Mouse (Mus musculus): ENCODE measurements around the gene Cfap61.

Gene Cfap61

GRCm38 (mm10) chr2:146109921-146110320 lies 175.3 kb downstream of the Cfap61 start:
- in situ Hi-C loops (cut with MboI; ENCODE audit: low pct_unique_long_range_greater_than_20kb in 1 of 2, low sequenced_read_pairs in 2 of 2, unreplicated experiment in 1 of 2) = no loop called here

GRCm38 (mm10) chr2:146116282-146116681 lies 181.7 kb downstream of the Cfap61 start:
- in situ Hi-C loops (cut with MboI; ENCODE audit: low pct_unique_long_range_greater_than_20kb in 1 of 2, low sequenced_read_pairs in 2 of 2, unreplicated experiment in 1 of 2) = no loop called here

- in situ Hi-C loops (cut with MboI; ENCODE audit: low pct_unique_long_range_greater_than_20kb in 1 of 2, low sequenced_read_pairs in 2 of 2, unreplicated experiment in 1 of 2) = no loop called here
These were observed 182.1 kb downstream of the Cfap61 start for GRCm38 (mm10) chr2:146116726-146117125.

- in situ Hi-C loops (cut with MboI; ENCODE audit: low pct_unique_long_range_greater_than_20kb in 1 of 2, low sequenced_read_pairs in 2 of 2, unreplicated experiment in 1 of 2) = no loop called here
These were observed 182.8 kb downstream of the Cfap61 start for GRCm38 (mm10) chr2:146117191-146117914.

- in situ Hi-C loops (cut with MboI; ENCODE audit: low pct_unique_long_range_greater_than_20kb in 1 of 2, low sequenced_read_pairs in 2 of 2, unreplicated experiment in 1 of 2) = no loop called here
These were observed 183.4 kb downstream of the Cfap61 start for GRCm38 (mm10) chr2:146117915-146118403.

- in situ Hi-C loops (cut with MboI; ENCODE audit: low pct_unique_long_range_greater_than_20kb in 1 of 2, low sequenced_read_pairs in 2 of 2, unreplicated experiment in 1 of 2) = no loop called here
These were observed 187.0 kb downstream of the Cfap61 start for GRCm38 (mm10) chr2:146121551-146121950.

- in situ Hi-C loops (cut with MboI; ENCODE audit: low pct_unique_long_range_greater_than_20kb in 1 of 2, low sequenced_read_pairs in 2 of 2, unreplicated experiment in 1 of 2) = no loop called here
These were observed 190.5 kb downstream of the Cfap61 start for GRCm38 (mm10) chr2:146125129-146125528.

GRCm38 (mm10) chr2:146128622-146129021 lies 194.0 kb downstream of the Cfap61 start:
- in situ Hi-C loops (cut with MboI; ENCODE audit: low pct_unique_long_range_greater_than_20kb in 1 of 2, low sequenced_read_pairs in 2 of 2, unreplicated experiment in 1 of 2) = no loop called here

- in situ Hi-C loops (cut with MboI; ENCODE audit: low pct_unique_long_range_greater_than_20kb in 1 of 2, low sequenced_read_pairs in 2 of 2, unreplicated experiment in 1 of 2) = no loop called here
These were observed 195.9 kb downstream of the Cfap61 start for GRCm38 (mm10) chr2:146130514-146130913.

- in situ Hi-C loops (cut with MboI; ENCODE audit: low pct_unique_long_range_greater_than_20kb in 1 of 2, low sequenced_read_pairs in 2 of 2, unreplicated experiment in 1 of 2) = no loop called here
These were observed 199.7 kb downstream of the Cfap61 start for GRCm38 (mm10) chr2:146134275-146134674.

GRCm38 (mm10) chr2:146140711-146141110 lies 206.1 kb downstream of the Cfap61 start:
- in situ Hi-C loops (cut with MboI; ENCODE audit: low pct_unique_long_range_greater_than_20kb in 1 of 2, low sequenced_read_pairs in 2 of 2, unreplicated experiment in 1 of 2) = no loop called here

GRCm38 (mm10) chr2:146147306-146147705 lies 212.7 kb downstream of the Cfap61 start:
- in situ Hi-C loops (cut with MboI; ENCODE audit: low pct_unique_long_range_greater_than_20kb in 1 of 2, low sequenced_read_pairs in 2 of 2, unreplicated experiment in 1 of 2) = no loop called here

GRCm38 (mm10) chr2:146147801-146148200 lies 213.2 kb downstream of the Cfap61 start:
- in situ Hi-C loops (cut with MboI; ENCODE audit: low pct_unique_long_range_greater_than_20kb in 1 of 2, low sequenced_read_pairs in 2 of 2, unreplicated experiment in 1 of 2) = no loop called here

- in situ Hi-C loops (cut with MboI; ENCODE audit: low pct_unique_long_range_greater_than_20kb in 1 of 2, low sequenced_read_pairs in 2 of 2, unreplicated experiment in 1 of 2) = no loop called here
These were observed 214.8 kb downstream of the Cfap61 start for GRCm38 (mm10) chr2:146149206-146149974.

GRCm38 (mm10) chr2:146168017-146168803 lies 233.6 kb downstream of the Cfap61 start:
- in situ Hi-C loops (cut with MboI; ENCODE audit: low pct_unique_long_range_greater_than_20kb in 1 of 2, low sequenced_read_pairs in 2 of 2, unreplicated experiment in 1 of 2) = no loop called here

GRCm38 (mm10) chr2:146169492-146169891 lies 234.9 kb downstream of the Cfap61 start:
- in situ Hi-C loops (cut with MboI; ENCODE audit: low pct_unique_long_range_greater_than_20kb in 1 of 2, low sequenced_read_pairs in 2 of 2, unreplicated experiment in 1 of 2) = no loop called here

- in situ Hi-C loops (cut with MboI; ENCODE audit: low pct_unique_long_range_greater_than_20kb in 1 of 2, low sequenced_read_pairs in 2 of 2, unreplicated experiment in 1 of 2) = no loop called here
These were observed 237.5 kb downstream of the Cfap61 start for GRCm38 (mm10) chr2:146172106-146172505.

- in situ Hi-C loops (cut with MboI; ENCODE audit: low pct_unique_long_range_greater_than_20kb in 1 of 2, low sequenced_read_pairs in 2 of 2, unreplicated experiment in 1 of 2) = no loop called here
These were observed 239.6 kb downstream of the Cfap61 start for GRCm38 (mm10) chr2:146174173-146174572.

GRCm38 (mm10) chr2:146178718-146179117 lies 244.1 kb downstream of the Cfap61 start:
- in situ Hi-C loops (cut with MboI; ENCODE audit: low pct_unique_long_range_greater_than_20kb in 1 of 2, low sequenced_read_pairs in 2 of 2, unreplicated experiment in 1 of 2) = no loop called here
